Mouse (Mus musculus) ES-Bruce4 (cell line): Measurements from ENCODE around the gene Adamts18.

ENCODE experiments used
- CTCF ChIP-seq: IDR thresholded peaks from one replicate; pipeline ENCODE4 v1.8.1; 2011; ENCODE audit warnings: low read depth, low read length
- EP300 ChIP-seq: IDR thresholded peaks from 2 replicates; pipeline ENCODE4 v1.6.1; 2011; ENCODE audit warnings: low read depth, low read length; ENCODE audit not compliant: insufficient read depth
- POLR2A ChIP-seq: IDR thresholded peaks from one replicate; pipeline ENCODE4 v1.8.1; 2011; ENCODE audit warnings: low read length; ENCODE audit not compliant: insufficient read depth

DNA sequence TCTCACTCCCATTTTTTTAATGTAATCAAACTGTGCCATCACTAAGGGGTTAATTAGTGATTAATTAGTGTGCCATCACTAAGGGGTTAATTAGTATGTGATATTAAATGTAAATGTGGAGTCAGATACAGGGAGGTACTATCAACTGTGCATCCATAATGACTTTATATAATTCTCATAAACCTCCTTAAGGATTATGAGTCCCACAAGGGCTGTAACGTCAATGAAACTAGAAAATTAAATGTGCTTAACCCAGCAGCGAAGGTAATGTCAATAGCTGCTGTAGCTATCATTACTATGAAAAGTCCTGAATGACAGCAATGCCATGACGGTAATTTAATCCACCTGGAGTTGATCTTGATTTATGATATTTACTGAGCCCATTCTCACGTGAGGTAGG lies 83.4 kb downstream of the Adamts18 start:
- TF ChIP-seq CTCF, result no peak
- TF ChIP-seq POLR2A, result no peak
- TF ChIP-seq EP300, result no peak
